Mouse (Mus musculus) megakaryocyte-erythroid progenitor cell, adult 5-6 weeks (primary cell): Measurements from ENCODE around the gene Kifc3. TPM values are rescaled to one million over a fixed set of nuclear protein-coding genes. Genes with fewer than 3 reads are reported as not detected.
"Not testable (repeated sequence)": the region's sequence is repeated elsewhere in the genome, so short reads cannot be mapped to it uniquely, and the experiment has no call there.

Experiments
- ATAC-seq: replicated peaks from 2 replicates; pipeline ENCODE4 v1.8.0; 2016; ENCODE audit warnings: mild to moderate bottlenecking, inconsistent platforms; ENCODE audit not compliant: severe bottlenecking, poor library complexity, low FRiP score, low TSS enrichment
- total RNA-seq, 2 experiments: library from RNA; stranded (forward) in 1 of 2; stranded (reverse) in 1 of 2; fragments of 200-1000, 215-1000 nt in 1 of 2; fragments of >200 nt in 1 of 2; fragmentation: Nextera tagmentation in 1 of 2; gene quantifications; 2 replicates each; pipeline ENCODE4 v1.2.3; 2014 to 2017

The Kifc3 gene
- total RNA-seq (2014; fragmentation: Nextera tagmentation), result 0.99 TPM in 1 of 2 replicates, not detected in the other
- 0.61 and 1.4 TPM in 2 replicates for total RNA-seq (2017)

GRCm38 (mm10) chr8:95202649-95203275 lies at the start of gene Kifc3:
Gene Kifc3, minus strand, starts transcription at chr8:95202812.
- ATAC-seq, result no peak

GRCm38 (mm10) chr8:95252056-95252455 lies 49.4 kb upstream of the Kifc3 start:
- ATAC-seq, result no peak

- peak; percentile 44; the same call in 1 of the 2 replicates for ATAC-seq
Observed at GRCm38 (mm10) chr8:95249847-95250246, 47.2 kb upstream of the Kifc3 start.

- ATAC-seq, result no peak
Observed at GRCm38 (mm10) chr8:95247277-95247676, 44.7 kb upstream of the Kifc3 start.

- ATAC-seq, result no peak
Observed at GRCm38 (mm10) chr8:95245180-95245579, 42.6 kb upstream of the Kifc3 start.

- no peak for ATAC-seq
Observed at GRCm38 (mm10) chr8:95243853-95244252, 41.2 kb upstream of the Kifc3 start.

GRCm38 (mm10) chr8:95242826-95243571 lies 40.4 kb upstream of the Kifc3 start:
- ATAC-seq, result no peak

GRCm38 (mm10) chr8:95242099-95242825 lies 39.6 kb upstream of the Kifc3 start:
- ATAC-seq, result peak; percentile 94

- peak; percentile 61; the same call in 1 of the 2 replicates for ATAC-seq
Observed at GRCm38 (mm10) chr8:95235683-95236082, 33.1 kb upstream of the Kifc3 start.

GRCm38 (mm10) chr8:95230086-95230485 lies 27.5 kb upstream of the Kifc3 start:
- not testable (repeated sequence) for ATAC-seq

- no peak for ATAC-seq
Observed at GRCm38 (mm10) chr8:95227151-95227468, 24.5 kb upstream of the Kifc3 start.

- no peak for ATAC-seq
Observed at GRCm38 (mm10) chr8:95226251-95227150, 23.9 kb upstream of the Kifc3 start.

- peak; percentile 81 for ATAC-seq
Observed at GRCm38 (mm10) chr8:95223969-95224368, 21.4 kb upstream of the Kifc3 start.

- ATAC-seq, result no peak
Observed at GRCm38 (mm10) chr8:95221045-95221444, 18.4 kb upstream of the Kifc3 start.

GRCm38 (mm10) chr8:95220571-95220998 lies 18.0 kb upstream of the Kifc3 start:
- ATAC-seq, result no peak

- ATAC-seq, result no peak
Observed at GRCm38 (mm10) chr8:95219623-95220022, 17.0 kb upstream of the Kifc3 start.

- no peak for ATAC-seq
Observed at GRCm38 (mm10) chr8:95215709-95216360, 13.2 kb upstream of the Kifc3 start.

GRCm38 (mm10) chr8:95209924-95210323 lies 7.3 kb upstream of the Kifc3 start:
- ATAC-seq, result no peak

- ATAC-seq, result no peak
Observed at GRCm38 (mm10) chr8:95205946-95206345, 3.3 kb upstream of the Kifc3 start.
